Mouse (Mus musculus): ENCODE measurements around the gene Btbd10.

The Btbd10 gene

DNA sequence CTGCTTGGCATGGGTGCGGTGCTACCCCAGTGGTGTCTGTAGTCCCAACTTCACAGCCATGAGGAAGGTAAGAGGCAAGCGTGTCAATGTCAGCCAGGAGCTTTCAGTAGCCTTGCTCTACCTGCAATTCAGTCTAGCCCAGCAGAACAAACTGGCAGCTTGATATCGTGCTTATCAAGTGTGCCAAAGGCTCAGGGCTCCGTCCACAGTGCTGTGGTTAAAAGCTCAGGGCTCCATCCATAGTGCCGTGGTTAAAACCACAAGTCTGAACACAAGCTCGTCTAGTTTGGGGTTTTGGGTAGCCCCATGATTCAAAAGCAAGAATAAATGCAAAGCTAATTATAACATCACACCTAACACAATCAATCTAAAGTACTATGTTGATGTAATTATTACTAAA lies 74.6 kb downstream of the Btbd10 start:
- no peak for DNase-seq (ENCODE audit: low spot score)

DNA sequence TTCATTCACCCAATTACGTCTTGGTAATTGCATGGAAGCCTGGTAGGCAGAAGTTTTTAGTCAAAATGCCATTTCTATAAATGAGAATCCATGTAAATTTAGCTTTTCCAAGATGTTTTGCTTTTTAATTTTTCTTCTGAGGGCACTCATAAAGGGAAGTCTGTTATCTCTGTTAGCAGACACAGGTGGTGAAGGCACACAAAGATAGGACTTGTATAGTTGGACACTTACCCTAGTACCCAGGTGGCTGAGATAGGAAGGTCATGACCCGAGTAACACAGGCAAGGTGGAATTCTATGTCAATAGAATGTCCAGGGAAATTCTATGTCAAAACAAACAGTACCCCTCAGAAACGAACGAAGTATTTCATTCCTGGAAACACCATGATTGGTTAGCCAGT lies 77.0 kb downstream of the Btbd10 start:
- no peak for DNase-seq (ENCODE audit: low spot score)

DNA sequence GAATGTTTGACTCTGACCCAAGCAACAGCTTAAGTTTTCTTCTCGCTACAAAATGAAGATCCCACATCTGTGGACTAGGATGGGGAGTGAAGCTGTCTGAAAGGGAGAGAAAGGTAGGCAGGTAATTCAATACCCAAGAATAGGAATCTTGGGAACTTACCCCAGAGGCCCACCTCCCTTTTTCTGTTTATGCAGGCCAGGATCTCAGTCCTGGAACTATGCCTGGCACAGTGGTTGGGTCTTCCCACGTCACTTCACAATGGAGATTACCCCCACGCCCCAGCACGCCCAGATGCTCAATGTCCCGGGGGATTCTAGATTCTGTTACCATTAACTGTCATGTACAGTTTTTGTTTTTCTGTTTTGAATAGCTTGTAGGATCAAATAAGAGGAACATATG lies 77.5 kb downstream of the Btbd10 start:
- DNase-seq (ENCODE audit: low spot score): no peak

DNA sequence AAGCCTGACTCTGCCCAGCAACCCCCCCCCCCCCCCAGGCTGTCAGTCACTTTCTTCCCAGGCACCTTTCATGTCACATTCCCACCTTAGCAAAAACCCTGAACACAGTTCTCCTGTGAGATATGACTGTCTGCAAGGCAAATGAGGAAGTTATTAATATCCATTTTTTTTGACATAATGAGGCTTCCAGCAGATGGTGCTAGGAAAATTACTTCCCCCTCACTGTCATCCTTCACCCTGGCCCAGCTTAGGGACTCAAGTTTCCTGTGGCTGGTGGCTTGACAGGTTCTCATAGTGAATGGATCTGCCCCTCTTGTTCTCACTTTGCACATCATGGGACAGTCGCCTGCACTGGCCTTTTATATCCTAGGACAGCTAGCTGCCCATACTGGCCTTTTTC lies 80.0 kb downstream of the Btbd10 start:
- DNase-seq (ENCODE audit: low spot score): no peak

DNA sequence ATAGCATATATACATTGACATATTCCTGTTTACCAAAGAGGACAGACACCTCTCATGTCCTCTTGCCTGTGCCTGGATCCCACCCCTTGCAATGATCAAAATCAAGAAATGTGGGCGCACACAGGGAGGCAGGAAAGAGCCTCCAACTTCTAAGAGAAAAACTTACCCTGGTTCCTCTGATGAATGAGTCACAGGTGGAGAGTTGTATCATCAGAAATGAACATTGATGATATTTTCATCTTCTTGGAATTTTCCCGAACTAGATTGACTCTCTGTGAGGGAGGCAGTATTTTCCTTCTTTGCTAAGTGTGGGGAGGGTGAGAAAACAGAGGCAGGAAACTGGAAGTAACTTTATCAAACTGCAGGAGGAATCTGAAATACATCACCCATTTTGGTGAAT lies 83.8 kb downstream of the Btbd10 start:
- no peak for DNase-seq (ENCODE audit: low spot score)

DNA sequence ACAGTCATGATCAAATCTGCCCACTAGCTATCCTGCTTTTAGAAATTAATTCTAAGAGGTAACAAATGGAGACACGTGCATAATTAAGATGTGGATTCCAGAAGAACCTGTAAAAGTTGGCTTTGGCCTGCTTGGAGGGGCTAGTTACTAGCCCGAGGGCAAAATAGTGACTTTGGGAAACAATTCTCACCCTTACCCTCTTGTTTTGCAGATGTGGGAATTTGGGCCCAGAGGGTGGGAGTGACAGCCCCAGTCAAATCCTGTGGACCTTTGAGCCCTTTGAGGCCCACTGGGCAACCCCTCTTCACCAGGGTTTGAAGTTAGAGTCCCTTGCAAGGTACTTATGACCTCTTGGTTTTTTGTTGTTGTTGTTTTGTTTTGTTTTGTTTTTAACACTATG lies 89.9 kb downstream of the Btbd10 start:
- no peak for DNase-seq (ENCODE audit: low spot score)

DNA sequence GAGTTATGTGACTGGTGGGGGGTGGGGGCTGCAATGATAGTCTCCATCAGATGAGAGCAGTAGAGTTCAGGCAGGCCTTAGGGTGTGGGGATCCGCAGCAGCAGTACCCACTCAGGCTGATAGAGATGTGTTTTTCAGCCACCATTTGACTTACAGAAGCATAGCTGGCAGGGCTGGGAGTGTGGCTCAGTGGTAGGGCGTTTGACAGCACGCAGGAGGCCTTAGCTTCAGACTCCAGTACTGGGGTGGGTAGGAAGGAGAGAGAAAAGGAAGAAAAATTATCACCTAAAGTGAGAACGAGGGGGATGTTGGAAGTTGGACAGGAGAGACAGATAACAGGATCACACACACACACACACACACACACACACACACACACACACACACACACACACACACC lies 90.7 kb downstream of the Btbd10 start:
- DNase-seq (ENCODE audit: low spot score): no peak

DNA sequence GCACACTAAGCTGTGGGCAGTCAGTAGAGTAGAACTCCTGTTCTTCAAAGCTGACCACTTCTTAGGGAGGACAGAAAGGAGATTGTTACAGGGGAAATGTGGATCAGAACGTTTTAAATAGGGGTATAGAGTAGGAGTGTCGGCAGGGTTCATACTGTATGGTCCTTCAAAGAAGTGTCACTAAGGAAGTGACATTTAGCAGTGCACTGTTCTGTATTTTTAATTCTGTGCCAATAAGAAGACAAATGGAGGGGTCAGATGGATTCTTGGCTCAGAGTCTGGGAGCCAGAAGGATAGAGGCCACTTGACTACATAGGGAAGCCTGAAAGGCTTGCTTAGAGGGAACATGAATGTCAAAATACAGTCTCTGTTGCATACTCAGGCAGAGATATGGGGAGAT lies 91.9 kb downstream of the Btbd10 start:
- no peak for DNase-seq (ENCODE audit: low spot score)

DNA sequence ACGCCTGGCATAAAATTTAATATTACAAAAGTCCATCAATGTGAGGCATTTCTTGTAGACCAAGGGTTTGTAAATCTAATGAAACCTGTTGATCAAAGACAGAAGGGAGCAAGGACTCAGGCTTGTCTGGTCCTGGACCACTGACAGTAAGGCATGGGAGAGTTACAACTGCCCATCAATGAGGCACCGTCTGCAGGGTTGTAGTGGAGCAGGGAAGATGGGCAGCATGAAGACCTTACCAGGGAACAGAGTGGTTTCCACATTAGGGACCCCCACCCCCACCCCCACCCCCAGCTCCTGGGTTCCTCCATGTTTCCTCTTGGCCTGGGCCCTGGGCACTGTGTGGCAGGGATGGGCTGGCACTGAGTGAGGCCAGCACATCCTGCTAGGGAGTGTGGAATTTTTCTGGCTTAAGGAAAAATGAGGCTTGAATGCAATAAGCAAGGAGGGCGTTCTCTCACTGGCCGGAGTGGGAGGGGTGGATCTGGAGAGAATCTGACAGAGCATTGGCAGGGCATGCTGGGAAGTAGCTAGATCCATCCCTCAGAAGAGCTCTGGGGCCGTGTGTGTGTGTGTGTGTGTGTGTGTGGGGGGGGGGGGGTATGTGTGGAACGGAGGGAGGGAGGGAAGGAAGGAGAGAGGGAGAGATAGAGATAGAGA lies 96.7 kb downstream of the Btbd10 start:
- no peak for DNase-seq (ENCODE audit: low spot score)

DNA sequence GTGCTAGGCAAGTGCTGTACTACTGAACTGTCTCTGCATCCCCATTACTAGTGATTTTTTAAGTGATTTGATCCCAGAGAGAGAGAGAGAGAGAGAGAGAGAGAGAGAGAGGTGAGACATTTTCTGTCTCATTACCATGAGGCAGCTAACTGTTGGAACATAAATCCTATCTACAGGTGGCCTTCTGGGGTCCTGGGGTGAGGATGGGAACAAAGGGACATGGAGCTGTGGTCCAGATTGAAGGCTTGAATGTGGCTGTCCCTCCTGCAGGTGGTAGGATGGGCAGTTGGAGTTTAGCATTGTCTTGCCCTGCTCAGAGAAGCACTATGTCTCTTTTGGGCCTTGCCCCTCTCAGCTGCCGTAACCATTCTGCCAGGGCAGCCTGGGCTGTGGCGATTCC lies 98.2 kb downstream of the Btbd10 start:
- DNase-seq (ENCODE audit: low spot score): no peak

DNA sequence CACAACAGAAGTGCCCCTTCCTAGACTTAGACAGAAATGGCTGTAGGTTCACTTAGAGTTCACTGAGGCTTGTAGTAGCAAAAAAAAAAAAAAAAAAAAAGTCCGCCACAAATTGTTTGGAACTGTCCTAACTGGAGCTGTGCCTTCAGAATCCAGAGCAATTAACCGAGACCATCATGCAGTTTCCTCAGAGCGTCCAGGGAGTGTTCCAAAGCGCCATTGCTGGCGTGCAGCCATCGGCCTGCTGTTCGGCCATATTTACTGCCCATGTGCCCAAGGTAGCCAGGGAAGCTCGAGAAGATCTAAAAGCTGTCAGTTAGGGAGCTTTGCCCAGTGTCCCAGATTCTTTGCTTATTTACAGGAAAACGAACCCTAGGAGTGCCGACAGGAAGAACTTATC lies 98.6 kb downstream of the Btbd10 start:
- DNase-seq (ENCODE audit: low spot score): no peak

DNA sequence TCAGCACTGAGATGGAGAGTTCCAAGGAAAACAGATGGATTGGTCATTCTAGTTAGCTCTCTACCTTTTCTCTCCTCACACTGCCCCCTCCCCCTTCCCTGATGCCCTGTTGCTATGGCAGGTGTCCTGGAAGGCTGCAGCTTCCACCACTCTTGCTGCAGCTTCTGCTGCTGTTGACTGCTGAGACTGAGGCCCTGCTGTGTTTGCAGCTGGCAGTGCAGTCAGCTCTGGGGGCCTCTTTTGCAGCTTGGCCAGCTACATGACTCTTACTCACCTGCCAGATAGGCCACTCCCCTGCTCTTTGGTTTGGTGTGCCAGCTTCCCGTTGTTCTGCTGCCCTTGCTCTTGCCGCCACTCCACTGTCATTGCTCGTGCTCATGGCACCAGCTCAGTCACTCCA lies 99.3 kb downstream of the Btbd10 start:
- no peak for DNase-seq (ENCODE audit: low spot score)

DNA sequence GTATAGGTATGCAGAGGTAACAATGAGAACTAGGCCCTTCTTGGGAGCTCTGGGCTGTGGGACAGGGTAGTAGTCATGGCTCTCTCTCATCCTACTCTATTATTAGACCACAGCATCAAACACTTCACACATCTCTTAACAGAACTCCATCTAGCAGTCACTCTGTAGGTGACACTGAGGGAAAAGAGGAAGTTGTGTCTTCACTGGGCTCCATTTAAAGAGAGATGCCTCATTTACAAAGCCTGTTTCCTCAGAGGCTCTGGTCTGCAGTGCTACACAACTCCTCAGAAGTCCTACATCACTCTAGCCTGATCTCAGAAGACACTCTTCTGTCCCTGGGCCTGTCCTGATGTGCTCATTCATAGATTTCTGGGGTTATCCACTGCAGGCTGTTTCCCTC lies 100.1 kb downstream of the Btbd10 start:
- no peak for DNase-seq (ENCODE audit: low spot score)

DNA sequence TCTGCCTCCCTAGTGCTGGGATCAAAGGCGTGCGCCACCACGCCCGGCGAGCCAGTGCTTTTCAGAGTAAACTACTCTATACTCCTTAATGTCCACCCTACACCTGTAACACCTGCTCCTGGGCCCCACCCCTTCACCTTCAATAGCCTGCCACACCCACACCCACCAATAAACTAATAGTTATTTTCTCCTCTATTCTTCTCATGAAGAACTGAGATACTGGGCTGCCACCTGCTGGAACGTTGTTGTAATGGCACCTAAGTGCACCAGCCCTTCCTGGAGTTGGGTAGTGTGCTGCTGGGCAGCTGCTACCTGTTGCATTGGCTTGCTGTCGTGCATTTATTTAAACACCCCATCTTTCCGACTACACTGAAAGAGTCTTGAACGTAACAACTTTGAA lies 100.9 kb downstream of the Btbd10 start:
- DNase-seq (ENCODE audit: low spot score): no peak

Measured in yolk sac, embryonic 10.5 days (tissue).